Mouse (Mus musculus) neutrophil, adult 5-6 weeks (primary cell): ENCODE results near the gene Chst3. TPM values are rescaled to one million over a fixed set of nuclear protein-coding genes. Genes with fewer than 3 reads are reported as not detected.
"Not testable (repeated sequence)": the region's sequence is repeated elsewhere in the genome, so short reads cannot be mapped to it uniquely, and the experiment has no call there.

ENCODE experiments used
- ATAC-seq: fragments of 151-379, 151-347 bp; 2 replicates; pipeline ENCODE4 v1.8.0; 2017; ENCODE audit warnings: mild to moderate bottlenecking, moderate TSS enrichment; ENCODE audit not compliant: insufficient number of reproducible peaks, poor library complexity, low FRiP score, severe bottlenecking; ENCODE audit errors: extremely low read depth
- total RNA-seq: library from RNA; stranded (forward); fragments of 200-1000 nt; gene quantifications from 2 replicates; pipeline ENCODE4 v1.2.3, GENCODE M21; 2017

Chst3 gene
- 135 TPM in 2 replicates for total RNA-seq

- no peak for ATAC-seq
Measured at GRCm38 (mm10) chr10:60218591-60219499, at the start of gene Chst3. Gene Chst3, minus strand, starts transcription at chr10:60219260.

- ATAC-seq, result peak; percentile 49
Measured at GRCm38 (mm10) chr10:60268738-60269137, 49.7 kb upstream of the Chst3 start.

GRCm38 (mm10) chr10:60266842-60267401 lies 47.9 kb upstream of the Chst3 start:
- ATAC-seq, result no peak

GRCm38 (mm10) chr10:60265252-60265651 lies 46.2 kb upstream of the Chst3 start:
- no peak for ATAC-seq

- no peak for ATAC-seq
Measured at GRCm38 (mm10) chr10:60263351-60263750, 44.3 kb upstream of the Chst3 start.

- ATAC-seq, result peak; percentile 25; the same call in 1 of the 2 replicates
Measured at GRCm38 (mm10) chr10:60262386-60262785, 43.3 kb upstream of the Chst3 start.

- ATAC-seq, result no peak
Measured at GRCm38 (mm10) chr10:60261530-60261929, 42.5 kb upstream of the Chst3 start.

- ATAC-seq, result peak; percentile 87
Measured at GRCm38 (mm10) chr10:60260557-60261294, 41.7 kb upstream of the Chst3 start.

GRCm38 (mm10) chr10:60257261-60257825 lies 38.3 kb upstream of the Chst3 start:
- ATAC-seq, result no peak

- ATAC-seq, result no peak
Measured at GRCm38 (mm10) chr10:60256088-60256487, 37.0 kb upstream of the Chst3 start.

- ATAC-seq, result peak; percentile 67
Measured at GRCm38 (mm10) chr10:60252606-60253005, 33.5 kb upstream of the Chst3 start.

- no peak for ATAC-seq
Measured at GRCm38 (mm10) chr10:60252187-60252586, 33.1 kb upstream of the Chst3 start.

GRCm38 (mm10) chr10:60250426-60250965 lies 31.4 kb upstream of the Chst3 start:
- no peak for ATAC-seq

GRCm38 (mm10) chr10:60248345-60248744 lies 29.3 kb upstream of the Chst3 start:
- ATAC-seq, result not testable (repeated sequence)

- peak; percentile 60 for ATAC-seq
Measured at GRCm38 (mm10) chr10:60246519-60246918, 27.5 kb upstream of the Chst3 start.

- no peak for ATAC-seq
Measured at GRCm38 (mm10) chr10:60245635-60246034, 26.6 kb upstream of the Chst3 start.

- peak; percentile 96 for ATAC-seq
Measured at GRCm38 (mm10) chr10:60245041-60245440, 26.0 kb upstream of the Chst3 start.

- ATAC-seq, result no peak
Measured at GRCm38 (mm10) chr10:60243941-60244340, 24.9 kb upstream of the Chst3 start.

- ATAC-seq, result no peak
Measured at GRCm38 (mm10) chr10:60240416-60240815, 21.4 kb upstream of the Chst3 start.
